Mouse (Mus musculus) embryonic facial prominence, embryonic 13.5 days (tissue): ENCODE results near the gene B9d1. TPM values are rescaled to one million over a fixed set of nuclear protein-coding genes. Genes with fewer than 3 reads are reported as not detected.
A peak's percentile ranks its signal among the peaks of the same experiment; 100 is the strongest.

ENCODE experiments used
- ATAC-seq: fragments of 200-750 bp; cut with Nextera tagmentation; 2 replicates; pipeline ENCODE4 v1.8.0; 2017; ENCODE audit warnings: low read depth; ENCODE audit not compliant: insufficient number of reproducible peaks, insufficient read depth, low FRiP score, low TSS enrichment
- H3K27ac ChIP-seq: fragments of 300-500 bp; sonication (generic); 2 replicates; pipeline ENCODE4 v1.5.1; 2015; ENCODE audit warnings: moderate library complexity, mild to moderate bottlenecking, inconsistent platforms
- H3K27me3 ChIP-seq: fragments of 300-500 bp; sonication (generic); 2 replicates; pipeline ENCODE4 v1.6.1; 2015; ENCODE audit warnings: mild to moderate bottlenecking, inconsistent platforms
- H3K36me3 ChIP-seq: fragments of 300-500 bp; sonication (generic); 2 replicates; pipeline ENCODE4 v1.6.1; 2015; ENCODE audit warnings: mild to moderate bottlenecking, inconsistent platforms
- H3K4me1 ChIP-seq: fragments of 300-500 bp; sonication (generic); 2 replicates; pipeline ENCODE4 v1.6.1; 2015; ENCODE audit warnings: inconsistent platforms
- H3K4me2 ChIP-seq: fragments of 300-500 bp; sonication (generic); 2 replicates; pipeline ENCODE4 v1.6.1; 2015; ENCODE audit warnings: moderate library complexity, mild to moderate bottlenecking, inconsistent platforms
- H3K4me3 ChIP-seq: fragments of 300-500 bp; sonication (generic); 2 replicates; pipeline ENCODE4 v1.5.1; 2015; ENCODE audit warnings: mild to moderate bottlenecking, inconsistent platforms
- H3K9ac ChIP-seq: fragments of 300-500 bp; sonication (generic); 2 replicates; pipeline ENCODE4 v1.6.1; 2015; ENCODE audit warnings: mild to moderate bottlenecking, inconsistent platforms
- H3K9me3 ChIP-seq: fragments of 300-500 bp; sonication (generic); 2 replicates; pipeline ENCODE4 v1.6.1; 2016; ENCODE audit warnings: inconsistent platforms
- WGBS: fragments of 180-500 bp; shearing (Covaris S2); methylation state at CpG from one replicate; pipeline ENCODE4 v1.1.7; 2015; ENCODE audit warnings: mixed read lengths; 5-methylcytosine and 5-hydroxymethylcytosine counted together
- polyA plus RNA-seq: library from polyadenylated mRNA; unstranded; fragments of >200 nt; fragmentation: Nextera tagmentation; extraction: Ambion mirVana; gene quantifications from 2 replicates; pipeline ENCODE4 v1.2.1, GENCODE M21; 2015

Gene B9d1
- 36.6 and 36.7 TPM in 2 replicates for polyA plus RNA-seq

GRCm38 (mm10) chr11:61504713-61505257 lies at the start of gene B9d1:
Gene B9d1, plus strand, starts transcription at chr11:61505144.
- H3K4me2 ChIP-seq: peak within 1 kb of the TSS; percentile 76
- H3K36me3 ChIP-seq: peaks cover 12% of the 10 kb centered on the region; the same call in 1 of the 2 replicates
- H3K9me3 ChIP-seq: no peaks in the 10 kb centered on the region
- peak; percentile 85 for ATAC-seq
- H3K9ac ChIP-seq: peak within 1 kb of the TSS; percentile 82
- peak within 1 kb of the TSS; percentile 72 for H3K27ac ChIP-seq
- peaks cover 22% of the 10 kb centered on the region for H3K4me1 ChIP-seq
- under 1% methylated on average over 39 of the region's 39 CpGs for WGBS
- peak within 1 kb of the TSS; percentile 72 for H3K4me3 ChIP-seq
- no peaks in the 10 kb centered on the region for H3K27me3 ChIP-seq

DNA sequence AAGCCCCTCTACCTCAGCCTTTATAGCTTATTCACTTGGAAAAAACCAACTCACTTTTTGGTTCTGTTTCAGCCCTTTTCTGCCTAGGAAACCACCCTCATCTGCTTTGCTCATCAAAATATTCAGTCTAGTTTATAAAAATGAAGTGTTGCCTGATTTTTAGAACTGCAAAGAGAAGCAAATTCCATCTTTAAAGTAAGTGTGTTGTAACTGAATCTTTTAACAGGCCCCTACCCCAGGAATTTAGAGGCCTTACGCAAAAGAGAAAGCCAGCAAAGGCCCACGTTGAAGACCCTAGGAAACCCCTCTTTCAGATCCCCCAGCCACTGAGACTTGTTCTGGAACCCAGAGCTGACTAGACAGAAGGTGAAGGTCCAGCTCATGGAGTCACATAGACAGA lies 40.9 kb upstream of the B9d1 start:
- 46% methylated on average over 2 of the region's 2 CpGs for WGBS
- H3K4me1 ChIP-seq: peaks cover 4% of the 10 kb centered on the region; the same call in 1 of the 2 replicates
- no peak overlapping the region for H3K9ac ChIP-seq
- no peak overlapping the region for H3K4me2 ChIP-seq
- ATAC-seq: no peak
- no peak overlapping the region for H3K27ac ChIP-seq
- H3K27me3 ChIP-seq: no peaks in the 10 kb centered on the region
- H3K36me3 ChIP-seq: no peaks in the 10 kb centered on the region
- no peaks in the 10 kb centered on the region for H3K9me3 ChIP-seq
- H3K4me3 ChIP-seq: no peak overlapping the region

- no peak overlapping the region for H3K4me3 ChIP-seq
- H3K27me3 ChIP-seq: no peaks in the 10 kb centered on the region
- no peak for ATAC-seq
- H3K9ac ChIP-seq: no peak overlapping the region
- no peak overlapping the region for H3K4me2 ChIP-seq
- 59% methylated on average over 4 of the region's 4 CpGs for WGBS
- no peaks in the 10 kb centered on the region for H3K36me3 ChIP-seq
- peaks cover 4% of the 10 kb centered on the region; the same call in 1 of the 2 replicates for H3K4me1 ChIP-seq
- H3K9me3 ChIP-seq: no peaks in the 10 kb centered on the region
- H3K27ac ChIP-seq: no peak overlapping the region
Observed at GRCm38 (mm10) chr11:61465422-61465821, 39.5 kb upstream of the B9d1 start.

DNA sequence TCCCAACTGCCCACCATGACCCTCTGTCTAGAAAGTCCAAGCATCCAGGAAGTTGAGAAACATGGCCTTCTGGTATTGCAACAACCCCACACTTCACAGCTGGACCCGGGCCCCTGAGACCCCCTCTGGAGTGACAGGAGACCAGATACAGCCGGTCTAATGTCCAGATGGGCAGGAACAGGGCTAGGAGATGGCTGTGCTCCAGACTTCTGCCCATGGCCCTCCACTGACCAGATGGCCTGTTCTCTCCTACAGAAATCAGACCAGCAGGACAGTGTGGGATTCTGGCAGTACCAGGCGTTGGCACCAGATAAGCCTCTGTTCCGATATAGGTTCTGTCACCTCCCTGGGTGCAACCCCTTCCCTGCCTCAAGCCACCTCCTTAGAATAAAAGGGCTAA lies 36.4 kb upstream of the B9d1 start:
- no peak overlapping the region for H3K27ac ChIP-seq
- no peak overlapping the region for H3K9ac ChIP-seq
- H3K4me3 ChIP-seq: no peak overlapping the region
- WGBS: 83% methylated on average over 4 of the region's 4 CpGs
- H3K4me2 ChIP-seq: no peak overlapping the region
- H3K27me3 ChIP-seq: no peaks in the 10 kb centered on the region
- ATAC-seq: no peak
- no peaks in the 10 kb centered on the region for H3K9me3 ChIP-seq
- peaks cover 7% of the 10 kb centered on the region; the same call in 1 of the 2 replicates for H3K4me1 ChIP-seq
- H3K36me3 ChIP-seq: no peaks in the 10 kb centered on the region

GRCm38 (mm10) chr11:61469317-61469917 lies 35.5 kb upstream of the B9d1 start:
- no peaks in the 10 kb centered on the region for H3K36me3 ChIP-seq
- H3K27ac ChIP-seq: no peak overlapping the region
- no peak overlapping the region for H3K4me2 ChIP-seq
- H3K9ac ChIP-seq: no peak overlapping the region
- H3K27me3 ChIP-seq: no peaks in the 10 kb centered on the region
- no peak overlapping the region for H3K4me3 ChIP-seq
- 55% methylated on average over 7 of the region's 7 CpGs for WGBS
- peaks cover 4% of the 10 kb centered on the region; the same call in 1 of the 2 replicates for H3K4me1 ChIP-seq
- no peak for ATAC-seq
- H3K9me3 ChIP-seq: no peaks in the 10 kb centered on the region

DNA sequence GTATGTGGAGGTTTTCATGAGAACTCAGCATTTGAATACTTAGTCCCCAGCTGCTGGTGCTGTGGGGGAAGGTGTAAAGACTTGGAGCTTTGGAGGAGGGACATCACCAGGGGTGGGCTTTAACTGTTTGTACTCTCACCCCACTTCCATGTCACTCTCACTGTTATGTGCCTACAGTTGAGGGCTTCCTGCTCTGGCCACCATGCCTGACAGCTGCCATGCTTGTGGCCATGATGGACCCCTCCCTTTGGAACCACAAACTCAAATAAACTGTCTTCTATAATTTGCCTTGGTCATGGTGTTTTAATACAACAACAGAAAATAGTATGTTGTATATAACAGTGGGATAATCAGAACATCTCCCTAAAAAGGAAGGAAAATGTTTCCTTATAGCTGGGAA lies 34.1 kb upstream of the B9d1 start:
- Histone ChIP-seq H3K36me3 (no peaks in the 10 kb centered on the region), H3K4me2 (no peak overlapping the region), H3K9me3 (no peaks in the 10 kb centered on the region), H3K9ac (no peak overlapping the region), H3K27me3 (no peaks in the 10 kb centered on the region), H3K4me3 (no peak overlapping the region), H3K4me1 (0 out of 2 replicates have a peak, but pooled peaks cover 3% of the 10 kb centered on the region), H3K27ac (no peak overlapping the region)
- no peak for ATAC-seq

- Histone ChIP-seq H3K4me2 (no peak overlapping the region), H3K9ac (no peak overlapping the region), H3K9me3 (no peaks in the 10 kb centered on the region), H3K27me3 (no peaks in the 10 kb centered on the region), H3K4me3 (no peak overlapping the region), H3K36me3 (no peaks in the 10 kb centered on the region), H3K4me1 (peaks cover 19% of the 10 kb centered on the region), H3K27ac (no peak overlapping the region)
- WGBS: 56% methylated on average over 4 of the region's 4 CpGs
- ATAC-seq: no peak
Observed at GRCm38 (mm10) chr11:61473630-61474029, 31.3 kb upstream of the B9d1 start.

DNA sequence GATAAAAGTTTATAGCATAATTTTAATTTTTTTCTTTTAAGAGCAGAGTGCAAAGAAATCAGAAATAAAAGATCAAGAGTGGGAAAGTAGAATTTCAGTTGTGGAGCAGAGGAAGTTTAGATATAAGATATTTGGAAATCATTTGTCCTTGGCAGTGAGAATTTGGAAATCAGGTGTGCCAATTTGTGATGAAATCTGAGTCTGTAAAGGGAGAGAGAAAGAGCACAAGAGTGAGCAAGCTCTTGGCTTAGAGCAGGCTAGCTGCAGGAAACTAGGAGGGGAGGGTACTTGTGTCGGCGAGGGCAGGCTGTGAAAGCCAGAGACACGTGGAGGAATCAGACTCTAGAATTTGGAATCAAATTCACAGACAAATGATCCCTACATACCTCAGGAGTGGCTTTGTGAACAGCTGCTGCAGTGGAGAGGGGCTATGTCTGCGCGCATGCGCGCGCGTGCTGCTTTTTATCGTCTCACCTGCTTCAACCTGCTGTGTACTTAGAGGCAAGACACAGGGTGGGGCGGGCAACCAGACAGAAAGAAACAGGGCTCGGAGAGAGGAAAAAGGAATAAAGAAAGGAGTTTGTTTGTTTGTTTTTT lies 28.1 kb upstream of the B9d1 start:
- peak overlapping the region; percentile 45 for H3K4me2 ChIP-seq
- 45% methylated on average over 12 of the region's 12 CpGs for WGBS
- H3K9me3 ChIP-seq: no peaks in the 10 kb centered on the region
- H3K36me3 ChIP-seq: no peaks in the 10 kb centered on the region
- 0 out of 2 replicates have a peak, but pooled peaks have one; percentile 17 for ATAC-seq
- H3K4me3 ChIP-seq: 0 out of 2 replicates have a peak overlapping the region, but pooled peaks have one; percentile 10
- H3K4me1 ChIP-seq: peaks cover 29% of the 10 kb centered on the region
- H3K27ac ChIP-seq: peak overlapping the region; percentile 44; the same call in 1 of the 2 replicates
- H3K27me3 ChIP-seq: no peaks in the 10 kb centered on the region
- H3K9ac ChIP-seq: peak overlapping the region; percentile 57; the same call in 1 of the 2 replicates

- Histone ChIP-seq H3K36me3 (no peaks in the 10 kb centered on the region), H3K4me2 (peak overlapping the region; percentile 45), H3K9me3 (no peaks in the 10 kb centered on the region), H3K27ac (peak overlapping the region; percentile 44; the same call in 1 of the 2 replicates), H3K27me3 (no peaks in the 10 kb centered on the region), H3K4me1 (peaks cover 33% of the 10 kb centered on the region), H3K9ac (no peak overlapping the region), H3K4me3 (0 out of 2 replicates have a peak overlapping the region, but pooled peaks have one; percentile 10)
- WGBS: 49% methylated on average over 17 of the region's 17 CpGs
- no peak for ATAC-seq
Observed at GRCm38 (mm10) chr11:61477566-61478508, 27.1 kb upstream of the B9d1 start.

DNA sequence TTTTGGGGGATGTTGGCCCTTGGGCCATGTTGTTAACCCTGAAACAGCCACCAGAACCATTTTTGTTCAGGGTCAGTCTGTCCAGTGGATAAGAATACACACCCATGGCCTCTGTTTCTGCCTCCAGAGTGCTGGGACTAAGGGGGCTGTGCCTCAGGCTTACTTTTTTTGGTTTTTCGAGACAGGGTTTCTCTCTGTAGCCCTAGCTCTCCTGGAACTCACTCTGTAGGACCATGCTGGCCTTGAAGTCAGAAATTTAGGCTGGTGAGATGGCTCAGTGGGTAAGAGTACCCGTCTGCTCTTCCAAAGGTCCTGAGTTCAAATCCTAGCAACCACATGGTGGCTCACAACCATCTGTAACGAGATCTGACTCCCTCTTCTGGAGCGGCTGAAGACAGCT lies 26.2 kb upstream of the B9d1 start:
- Histone ChIP-seq H3K4me2 (no peak overlapping the region), H3K27me3 (no peaks in the 10 kb centered on the region), H3K27ac (no peak overlapping the region), H3K9me3 (no peaks in the 10 kb centered on the region), H3K4me1 (peaks cover 43% of the 10 kb centered on the region), H3K9ac (no peak overlapping the region), H3K4me3 (no peak overlapping the region), H3K36me3 (no peaks in the 10 kb centered on the region)
- ATAC-seq: no peak
- WGBS: 85% methylated on average over 4 of the region's 4 CpGs
